Mouse (Mus musculus) spleen, adult 2 months (tissue): ENCODE data around the gene Mycl.

Experiments used
- CTCF ChIP-seq: fragments of 200-500 bp; IDR thresholded peaks from 2 replicates; pipeline ENCODE4 v1.5.1; 2011; ENCODE audit warnings: mild to moderate bottlenecking, inconsistent platforms; ENCODE audit not compliant: insufficient read depth, insufficient read length, insufficient replicate concordance; ENCODE audit errors: extremely low read depth
- POLR2A ChIP-seq: fragments of 200-500 bp; IDR thresholded peaks from 2 replicates; pipeline ENCODE4 v1.6.1; 2011; ENCODE audit warnings: low read depth, low read length, inconsistent platforms

DNA sequence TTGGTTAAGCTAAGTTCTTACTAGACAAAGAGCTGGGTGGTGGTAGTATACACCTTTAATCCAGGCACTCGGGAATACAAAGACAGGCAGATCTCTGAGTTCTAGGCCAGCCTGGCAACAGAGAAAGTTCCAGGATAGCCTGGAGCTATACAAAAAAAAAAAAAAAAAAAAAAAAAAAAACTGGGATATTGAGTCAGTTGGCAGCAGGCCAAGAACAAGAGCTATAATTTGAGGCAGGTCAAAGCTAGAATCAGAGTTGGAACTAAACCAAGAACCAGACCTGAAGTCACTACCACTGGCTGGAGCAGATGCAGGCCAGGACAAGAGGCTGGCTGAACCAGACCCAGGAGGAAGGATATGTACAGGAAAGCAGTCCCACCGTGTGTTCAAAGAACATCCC, 14.8 kb upstream of the Mycl start:
- TF ChIP-seq CTCF = no peak
- TF ChIP-seq POLR2A = no peak
